Mouse (Mus musculus): ENCODE results near the gene Ppp1r1b.

DNA sequence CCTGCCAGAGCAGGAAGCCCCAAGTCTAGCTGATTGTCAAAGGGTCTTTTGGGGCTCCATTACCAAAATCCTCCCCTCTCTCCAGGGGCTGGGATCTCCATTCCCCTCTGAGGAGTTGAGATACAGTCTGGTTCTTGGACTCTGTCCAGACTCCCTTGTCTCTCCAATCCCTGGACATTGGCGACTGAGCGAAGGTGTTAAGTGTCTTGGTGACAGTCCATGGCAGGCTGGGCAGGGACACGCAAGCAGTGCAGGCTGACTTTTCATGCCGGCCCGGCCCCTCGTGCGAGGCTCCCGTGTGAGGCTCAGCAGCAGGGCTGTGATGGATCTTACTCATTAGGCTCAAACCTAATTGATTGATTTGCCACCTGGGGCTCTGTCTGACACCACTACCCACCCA lies 26.1 kb downstream of the Ppp1r1b start:
- TF ChIP-seq POLR2A (IDR thresholded peaks at IDR 0.05; ENCODE audit: low read depth, low read length), result no peak
- TF ChIP-seq CTCF (conservative IDR thresholded peaks at IDR 0.05 in 1 of 2, IDR thresholded peaks at IDR 0.05 in 1 of 2; ENCODE audit: low read depth in 2 of 2, low read length in 2 of 2), result no peak
- no peak for TF ChIP-seq MAX (IDR thresholded peaks at IDR 0.05; ENCODE audit: low read length)
- TF ChIP-seq ZNF384 (IDR thresholded peaks at IDR 0.05; ENCODE audit: low read depth, low read length), result no peak
- no peak for TF ChIP-seq MAFK (IDR thresholded peaks at IDR 0.05; ENCODE audit: insufficient replicate concordance, low read length)
- no peak for TF ChIP-seq USF1 (IDR thresholded peaks at IDR 0.05; ENCODE audit: low read depth, low read length)
- TF ChIP-seq MAZ (IDR thresholded peaks at IDR 0.05; ENCODE audit: low read depth, low read length), result no peak
- TF ChIP-seq TBP (conservative IDR thresholded peaks at IDR 0.05; ENCODE audit: low read depth, low read length), result no peak
- no peak for TF ChIP-seq MXI1 (IDR thresholded peaks at IDR 0.05; ENCODE audit: low read depth, low read length)
- TF ChIP-seq UBTF (IDR thresholded peaks at IDR 0.05; ENCODE audit: low read depth, low read length), result no peak
- no peak for TF ChIP-seq ZC3H11A (IDR thresholded peaks at IDR 0.05; ENCODE audit: low read depth, low read length)
- no peak for TF ChIP-seq E2F4 (IDR thresholded peaks at IDR 0.05; ENCODE audit: insufficient replicate concordance, low read depth, low read length)
- no peak for TF ChIP-seq EP300 (IDR thresholded peaks at IDR 0.05; ENCODE audit: low read length)

Data from CH12.LX (cell line).